Mouse (Mus musculus) liver, embryonic 14.5 days (tissue): ENCODE measurements around the gene Angptl2.

ENCODE experiments used
- CTCF ChIP-seq: IDR thresholded peaks from 2 replicates; pipeline ENCODE4 v1.5.1; 2016; ENCODE audit warnings: antibody characterized with exemption, low read depth, control low read depth
- EP300 ChIP-seq: IDR thresholded peaks from 2 replicates; pipeline ENCODE4 v1.6.1; 2016; ENCODE audit warnings: antibody characterized with exemption, low read depth

GRCm38 (mm10) chr2:33295115-33295514, 79.2 kb downstream of the Angptl2 start:
- TF ChIP-seq CTCF (no peak), EP300 (no peak)
